Mouse (Mus musculus): ENCODE results near the gene Cdk11b. TPM values are rescaled to one million over a fixed set of nuclear protein-coding genes. Genes with fewer than 3 reads are reported as not detected.
"Not testable (repeated sequence)": the region's sequence is repeated elsewhere in the genome, so short reads cannot be mapped to it uniquely, and the experiment has no call there.

Cdk11b gene
- total and polyA plus RNA-seq, 3 experiments: 15.6 to 82.0 (median 26.6) TPM

DNA sequence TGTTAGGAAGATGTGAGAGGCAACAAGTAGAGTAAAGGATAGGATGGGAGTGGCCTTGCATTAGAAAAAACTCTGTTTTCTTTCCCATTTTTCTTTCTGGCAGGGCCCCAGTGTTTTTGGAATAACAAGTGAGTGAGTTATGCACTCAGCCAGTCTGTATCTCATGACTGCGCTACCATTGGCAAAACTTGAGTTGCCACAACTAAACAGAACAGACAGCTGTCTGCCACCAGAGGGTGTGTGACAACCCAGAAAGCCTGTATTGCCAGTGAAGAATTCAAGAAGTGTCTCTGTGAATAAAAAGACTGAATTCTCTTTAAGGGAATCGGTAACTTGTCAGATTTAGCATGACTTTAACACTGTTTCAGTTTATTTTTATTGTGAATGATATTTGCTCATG lies 51.3 kb downstream of the Cdk11b start:
- Histone ChIP-seq H3K4me3 (replicated peaks in 1 of 3; ENCODE audit: low read depth in 2 of 3, low read length in 2 of 3, poor library complexity in 1 of 3) (no peak overlapping the region), H3K4me1 (ENCODE audit: control insufficient read depth in 1 of 2, insufficient read depth in 2 of 2) (no peaks in the 10 kb centered on the region), H3K27ac (ENCODE audit: insufficient read depth, low read depth) (no peak overlapping the region), H3K27me3 (replicated peaks) (no peaks in the 10 kb centered on the region), H3K9ac (ENCODE audit: insufficient read depth, low read depth) (no peak overlapping the region), H3K4me2 (ENCODE audit: insufficient read depth, low read depth, poor library complexity, severe bottlenecking) (no peak overlapping the region), H3K9me3 (replicated peaks; ENCODE audit: low read length) (no peaks in the 10 kb centered on the region), H3K36me3 (replicated peaks in 1 of 2; ENCODE audit: control insufficient read depth in 1 of 2, insufficient read depth in 1 of 2, low read length in 1 of 2) (peaks cover 10 to 16% of the 10 kb centered on the region in 2 experiments), H3K79me2 (replicated peaks; ENCODE audit: control insufficient read depth, extremely low read depth, insufficient read depth, poor library complexity, severe bottlenecking) (no peaks in the 10 kb centered on the region)
- TF ChIP-seq GABPA (IDR thresholded peaks at IDR 0.05; ENCODE audit: insufficient replicate concordance, low read depth, low read length) (no peak), RAD21 (IDR thresholded peaks at IDR 0.05; ENCODE audit: low read depth, low read length) (peak; percentile 20), CTCF (conservative IDR thresholded peaks at IDR 0.05 in 1 of 2, IDR thresholded peaks at IDR 0.05 in 1 of 2; ENCODE audit: low read depth in 2 of 2, low read length in 2 of 2) (peak in 1 of 2 experiments; percentile 59; a peak in 2 of 4 replicates), POLR2A (IDR thresholded peaks at IDR 0.05; ENCODE audit: low read depth, low read length) (no peak), MEF2A (IDR thresholded peaks at IDR 0.05; ENCODE audit: borderline replicate concordance, low read depth, low read length) (no peak), SMC3 (IDR thresholded peaks at IDR 0.05; ENCODE audit: low read depth, low read length) (peak; percentile 50; the same call in 1 of the 2 replicates)
- dilution Hi-C loops (cut with MboI; ENCODE audit: extremely low pct_ligation_motif_present, extremely low pct_unique_long_range_greater_than_20kb, low sequenced_read_pairs) (no loop called here), in situ Hi-C loops (cut with MboI; ENCODE audit: low pct_ligation_motif_present, low pct_unique_long_range_greater_than_20kb, low sequenced_read_pairs) (no loop called here)
- DNase-seq (ENCODE audit: extremely low read depth): no peak

DNA sequence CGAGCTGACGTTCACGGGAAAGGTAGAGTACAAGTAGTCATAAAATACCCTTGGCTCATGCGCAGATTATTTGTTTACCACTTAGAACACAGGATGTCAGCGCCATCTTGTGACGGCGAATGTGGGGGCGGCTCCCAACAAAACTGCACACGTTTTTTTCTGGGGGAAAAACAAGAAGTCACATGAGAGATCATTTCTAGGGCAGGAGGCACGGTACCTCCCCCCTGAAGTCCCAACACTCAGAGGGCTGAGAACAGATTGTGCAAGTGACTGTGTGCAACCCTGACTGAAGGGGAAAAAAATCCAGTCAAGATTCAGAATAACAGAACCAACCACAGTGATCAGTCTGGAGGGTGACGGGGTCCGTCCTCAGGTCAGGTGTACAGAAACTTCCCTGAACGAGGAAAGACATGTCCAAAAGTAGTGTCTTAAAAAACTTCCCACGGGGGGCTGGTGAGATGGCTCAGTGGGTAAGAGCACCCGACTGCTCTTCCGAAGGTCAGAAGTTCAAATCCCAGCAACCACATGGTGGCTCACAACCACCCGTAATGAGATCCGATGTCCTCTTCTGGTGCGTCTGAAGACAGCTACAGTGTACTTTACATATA lies 59.1 kb downstream of the Cdk11b start:
- peak; percentile 91 for DNase-seq (ENCODE audit: extremely low read depth)
- H3K79me2 ChIP-seq (replicated peaks; ENCODE audit: control insufficient read depth, extremely low read depth, insufficient read depth, poor library complexity, severe bottlenecking); H3K36me3 ChIP-seq (replicated peaks in 1 of 2; ENCODE audit: control insufficient read depth in 1 of 2, insufficient read depth in 1 of 2, low read length in 1 of 2); H3K9me3 ChIP-seq (replicated peaks; ENCODE audit: low read length); dilution Hi-C loops (cut with MboI; ENCODE audit: extremely low pct_ligation_motif_present, extremely low pct_unique_long_range_greater_than_20kb, low sequenced_read_pairs); in situ Hi-C loops (cut with MboI; ENCODE audit: low pct_ligation_motif_present, low pct_unique_long_range_greater_than_20kb, low sequenced_read_pairs); H3K27me3 ChIP-seq (replicated peaks): not testable (repeated sequence)
- H3K4me3 ChIP-seq (replicated peaks in 1 of 3; ENCODE audit: low read depth in 2 of 3, low read length in 2 of 3, poor library complexity in 1 of 3): peak overlapping the region; percentile 38 to 46 (median 43)
- peak overlapping the region; percentile 62 for H3K9ac ChIP-seq (ENCODE audit: insufficient read depth, low read depth)
- H3K27ac ChIP-seq (ENCODE audit: insufficient read depth, low read depth): peak overlapping the region; percentile 83
- H3K4me1 ChIP-seq (ENCODE audit: control insufficient read depth in 1 of 2, insufficient read depth in 2 of 2): peaks cover 3 to 25% of the 10 kb centered on the region in 2 experiments; a peak in 2 of 4 replicates
- TF ChIP-seq MEF2A (IDR thresholded peaks at IDR 0.05; ENCODE audit: borderline replicate concordance, low read depth, low read length) (peak; percentile 20; the same call in 1 of the 2 replicates), SIN3A (IDR thresholded peaks at IDR 0.05; ENCODE audit: low read length) (peak; percentile 84), ZMIZ1 (IDR thresholded peaks at IDR 0.05; ENCODE audit: low read depth, low read length) (0 out of 2 replicates have a peak, but pooled peaks have one; percentile 28), NELFE (IDR thresholded peaks at IDR 0.05; ENCODE audit: low read depth, low read length) (peak; percentile 38), BHLHE40 (IDR thresholded peaks at IDR 0.05; ENCODE audit: low read depth, low read length) (peak; percentile 95), USF1 (IDR thresholded peaks at IDR 0.05; ENCODE audit: low read depth, low read length) (peak; percentile 49), NRF1 (IDR thresholded peaks at IDR 0.05; ENCODE audit: low read depth, low read length) (0 out of 2 replicates have a peak, but pooled peaks have one; percentile 31), ETS1 (conservative IDR thresholded peaks at IDR 0.05; ENCODE audit: low read depth, low read length) (peak; percentile 83), MXI1 (IDR thresholded peaks at IDR 0.05; ENCODE audit: low read depth, low read length) (peak; percentile 87), TCF12 (IDR thresholded peaks at IDR 0.05; ENCODE audit: low read depth, low read length) (0 out of 2 replicates have a peak, but pooled peaks have one; percentile 21), TBP (conservative IDR thresholded peaks at IDR 0.05; ENCODE audit: low read depth, low read length) (peak; percentile 89), POLR2A (IDR thresholded peaks at IDR 0.05; ENCODE audit: low read depth, low read length) (peak; percentile 36; the same call in 1 of the 2 replicates), ZNF384 (IDR thresholded peaks at IDR 0.05; ENCODE audit: low read depth, low read length) (peak; percentile 74), MAX (IDR thresholded peaks at IDR 0.05; ENCODE audit: low read length) (peak; percentile 56), MAZ (IDR thresholded peaks at IDR 0.05; ENCODE audit: low read depth, low read length) (peak; percentile 52; the same call in 1 of the 2 replicates)
- H3K4me2 ChIP-seq (ENCODE audit: insufficient read depth, low read depth, poor library complexity, severe bottlenecking): peak overlapping the region; percentile 6; the same call in 1 of the 2 replicates

DNA sequence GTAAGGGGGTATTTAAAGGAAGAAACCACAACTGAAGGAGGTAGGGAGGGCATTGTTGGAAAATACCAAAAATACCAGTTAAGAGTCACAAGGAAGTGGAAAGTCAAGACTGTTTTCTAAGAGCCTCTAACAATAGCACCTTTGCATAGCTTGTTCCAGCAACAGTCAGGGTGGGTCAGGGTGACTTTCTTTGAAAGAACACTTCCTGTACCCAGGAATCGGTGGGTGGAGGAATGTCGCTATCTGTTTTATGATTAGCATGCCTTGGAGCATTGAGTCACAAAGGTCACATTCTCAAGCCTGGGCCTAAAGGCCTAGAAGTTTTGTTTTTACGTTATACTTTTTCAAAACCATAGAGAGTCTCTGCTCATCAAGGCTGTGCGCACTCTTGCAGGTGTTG lies 63.1 kb downstream of the Cdk11b start:
- H3K27me3 ChIP-seq (replicated peaks); H3K4me2 ChIP-seq (ENCODE audit: insufficient read depth, low read depth, poor library complexity, severe bottlenecking); H3K36me3 ChIP-seq (replicated peaks in 1 of 2; ENCODE audit: control insufficient read depth in 1 of 2, insufficient read depth in 1 of 2, low read length in 1 of 2); H3K27ac ChIP-seq (ENCODE audit: insufficient read depth, low read depth); H3K9ac ChIP-seq (ENCODE audit: insufficient read depth, low read depth); H3K4me3 ChIP-seq (replicated peaks in 1 of 3; ENCODE audit: low read depth in 2 of 3, low read length in 2 of 3, poor library complexity in 1 of 3); H3K79me2 ChIP-seq (replicated peaks; ENCODE audit: control insufficient read depth, extremely low read depth, insufficient read depth, poor library complexity, severe bottlenecking); dilution Hi-C loops (cut with MboI; ENCODE audit: extremely low pct_ligation_motif_present, extremely low pct_unique_long_range_greater_than_20kb, low sequenced_read_pairs); DNase-seq (ENCODE audit: extremely low read depth); H3K9me3 ChIP-seq (replicated peaks; ENCODE audit: low read length); in situ Hi-C loops (cut with MboI; ENCODE audit: low pct_ligation_motif_present, low pct_unique_long_range_greater_than_20kb, low sequenced_read_pairs): not testable (repeated sequence)
- H3K4me1 ChIP-seq (ENCODE audit: control insufficient read depth in 1 of 2, insufficient read depth in 2 of 2): peaks cover 10 to 32% of the 10 kb centered on the region in 2 experiments; a peak in 3 of 4 replicates

Measured in CH12.LX (cell line).